Mouse (Mus musculus) kidney, postnatal 36 days (tissue): ENCODE data around the gene Ppp6r1.

Source experiments
- DNase-seq, 2 experiments: peaks; one replicate each; pipeline ENCODE4 v3.0.0; 2021 to 2022; ENCODE audit warnings: mixed read lengths in 2 of 2

The Ppp6r1 gene

DNA sequence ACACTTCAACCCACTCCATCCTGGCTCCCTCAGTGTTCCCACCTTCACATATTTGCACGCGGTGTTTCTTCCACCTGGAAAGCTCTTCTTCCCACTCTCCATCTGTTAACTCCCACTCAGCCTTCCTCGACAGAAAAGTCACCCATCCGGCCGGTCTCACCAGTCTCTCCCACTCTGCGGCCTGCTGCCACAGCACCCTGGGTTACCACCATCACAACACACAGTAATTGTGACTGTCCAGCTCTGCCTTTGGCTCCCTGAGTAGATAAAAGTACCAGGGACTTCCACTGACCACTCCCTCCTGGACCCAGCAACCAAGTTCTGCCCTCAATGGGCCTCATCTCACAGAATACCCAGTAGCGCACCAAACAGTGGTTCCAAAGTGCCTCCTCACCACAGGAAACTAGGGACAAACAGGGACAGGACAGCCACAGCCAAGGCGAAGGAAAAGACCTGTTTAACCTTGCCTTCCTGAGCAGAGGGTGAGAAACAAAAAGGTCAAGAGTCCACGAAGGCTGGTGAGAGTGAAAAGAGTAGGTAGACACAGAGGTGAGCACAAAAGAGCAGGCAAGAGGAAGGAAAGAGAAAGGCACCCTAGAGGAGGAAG lies 1.2 kb downstream of the Ppp6r1 start:
- peak; percentile 39 to 44 for DNase-seq

DNA sequence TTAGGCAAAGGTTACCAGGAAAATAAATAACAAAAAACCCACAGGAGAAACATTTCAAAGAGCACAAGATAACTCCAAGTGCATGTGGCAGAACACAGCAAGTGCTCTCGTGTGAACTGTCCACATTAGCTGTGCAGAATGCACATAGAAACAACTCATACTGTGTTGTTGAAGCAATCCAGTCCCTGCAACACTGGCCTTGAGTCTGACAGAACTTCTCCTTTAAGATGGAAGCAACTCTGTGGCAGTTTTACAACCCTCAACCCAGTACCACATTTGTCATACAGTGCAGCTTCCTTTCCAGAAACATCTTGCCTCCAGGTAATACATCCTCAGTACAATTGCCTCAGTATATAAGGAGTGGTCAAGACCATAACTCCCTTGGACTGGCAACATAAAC lies 2.0 kb downstream of the Ppp6r1 start:
- DNase-seq = no peak

DNA sequence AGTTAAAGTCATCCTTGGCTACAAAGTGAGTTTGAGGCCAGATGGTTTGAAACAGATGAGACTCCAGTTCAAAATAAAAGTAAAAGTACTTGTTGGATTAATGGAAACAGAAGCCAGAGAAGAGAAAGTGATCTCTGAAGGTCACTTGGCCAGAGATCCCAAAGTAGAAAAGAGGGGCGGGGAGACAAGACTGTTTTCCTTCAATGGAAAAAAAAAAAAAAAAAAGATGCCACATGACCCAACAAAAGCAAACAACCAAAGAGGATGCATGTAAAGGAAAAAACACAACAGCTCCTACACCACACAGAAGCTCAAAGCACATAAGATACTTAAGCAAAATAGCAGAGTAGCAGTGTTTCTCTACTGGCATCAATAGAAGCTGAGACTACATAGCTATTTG lies 2.9 kb downstream of the Ppp6r1 start:
- DNase-seq = peak in 1 of 2 experiments; percentile 29

DNA sequence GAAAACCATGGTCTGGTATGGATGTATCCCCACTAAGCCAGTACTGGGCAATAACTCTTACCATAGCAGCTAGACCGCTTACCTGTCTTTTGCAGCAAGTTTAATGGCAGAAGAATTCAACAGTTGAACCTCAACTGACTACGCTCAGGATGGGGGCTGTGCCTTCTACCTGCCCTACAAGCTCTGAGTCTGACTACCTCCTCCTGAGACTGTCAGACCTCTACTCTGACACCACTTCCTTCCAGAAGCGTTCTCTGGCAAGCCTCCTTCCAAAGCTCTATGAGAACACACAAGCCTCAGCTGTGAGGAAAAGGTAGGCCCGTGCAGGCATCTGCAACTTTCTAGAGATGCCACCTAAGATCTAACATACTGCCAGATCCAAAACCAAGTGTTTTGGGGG lies 3.4 kb downstream of the Ppp6r1 start:
- DNase-seq = no peak

GRCm38 (mm10) chr7:4654221-4654620 lies 4.6 kb downstream of the Ppp6r1 start:
- no peak for DNase-seq

DNA sequence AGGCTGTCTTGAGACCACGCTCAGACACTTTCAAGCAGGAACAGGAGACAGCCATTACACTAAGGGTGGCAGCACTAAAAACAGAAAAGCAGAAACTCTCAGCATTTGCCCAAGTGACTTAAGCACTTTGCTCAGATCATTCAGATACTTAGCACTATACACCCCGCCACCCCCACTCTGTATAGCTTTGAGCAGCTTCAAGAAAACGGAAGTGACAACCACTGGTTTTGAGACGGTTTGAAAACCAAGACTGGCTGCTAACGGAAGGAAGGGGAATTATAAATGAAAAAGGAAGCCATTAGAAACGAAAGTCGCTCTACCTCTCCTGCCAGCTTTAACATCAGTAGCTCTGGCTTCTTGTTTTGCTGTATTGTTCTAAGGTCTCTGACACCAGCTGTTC lies 5.0 kb downstream of the Ppp6r1 start:
- peak in 1 of 2 experiments; percentile 38 for DNase-seq

DNA sequence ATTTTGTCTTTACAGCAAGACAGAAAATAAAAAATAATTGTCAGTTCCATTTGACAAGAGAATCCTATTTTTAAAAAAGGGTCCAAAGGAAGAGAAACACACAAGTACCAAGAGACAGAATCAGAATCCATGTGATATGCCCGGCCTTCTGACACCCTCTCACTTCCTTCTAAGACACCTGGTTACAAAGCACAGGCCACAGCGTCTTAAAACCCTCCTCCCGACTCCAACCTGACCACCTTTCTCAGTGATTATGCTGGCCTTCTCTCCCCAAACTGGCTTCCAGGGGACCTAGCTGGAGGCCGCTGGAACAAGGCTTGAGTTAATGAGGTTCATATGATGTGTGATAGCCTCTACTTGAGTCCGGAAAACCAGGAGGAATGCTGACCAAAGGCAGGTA lies 5.5 kb downstream of the Ppp6r1 start:
- DNase-seq = no peak

DNA sequence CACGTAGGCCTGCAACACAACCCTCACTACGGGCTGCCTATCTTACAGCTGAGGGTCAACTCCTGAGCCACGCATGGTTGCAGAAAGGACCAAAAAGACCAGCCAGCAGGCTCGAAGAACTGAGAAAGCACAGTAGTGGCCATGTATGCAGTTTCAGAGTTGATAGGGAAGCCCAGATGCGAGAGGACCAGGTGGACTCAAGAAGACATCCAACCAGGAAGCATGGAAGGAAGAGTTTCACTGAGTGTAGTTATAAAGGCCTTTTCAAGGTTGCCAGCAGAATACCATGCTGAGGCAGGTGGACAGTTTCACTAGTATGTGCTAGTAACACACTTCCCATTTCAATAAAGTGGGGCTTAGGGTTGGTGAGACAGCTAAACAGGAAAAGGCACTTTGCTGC lies 6.1 kb downstream of the Ppp6r1 start:
- DNase-seq = no peak

- peak; percentile 33 to 45 for DNase-seq
These were observed 7.2 kb downstream of the Ppp6r1 start for GRCm38 (mm10) chr7:4651581-4651980.

- DNase-seq = no peak
These were observed 10.8 kb downstream of the Ppp6r1 start for GRCm38 (mm10) chr7:4647992-4648391.

GRCm38 (mm10) chr7:4647291-4647690 lies 11.5 kb downstream of the Ppp6r1 start:
- DNase-seq = no peak

DNA sequence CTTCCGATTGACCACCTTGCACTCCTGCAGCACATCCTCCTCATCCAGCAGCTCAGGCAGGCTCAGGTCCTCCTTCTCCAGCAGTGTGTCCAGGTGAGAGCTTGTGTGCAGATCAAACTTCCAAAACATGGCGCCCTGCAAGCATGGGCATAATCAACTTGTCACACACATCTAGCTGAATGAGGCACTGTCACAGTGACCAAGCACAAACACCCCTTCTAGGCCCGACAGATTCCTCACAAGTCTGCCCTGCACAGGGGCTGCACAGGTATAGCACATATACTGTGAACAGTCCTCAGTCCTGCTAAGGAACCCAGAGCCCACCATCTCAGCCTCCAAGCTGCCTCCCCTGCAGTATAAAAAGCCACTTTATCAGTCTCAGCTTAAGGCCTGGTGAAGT lies 12.0 kb downstream of the Ppp6r1 start:
- DNase-seq = no peak

DNA sequence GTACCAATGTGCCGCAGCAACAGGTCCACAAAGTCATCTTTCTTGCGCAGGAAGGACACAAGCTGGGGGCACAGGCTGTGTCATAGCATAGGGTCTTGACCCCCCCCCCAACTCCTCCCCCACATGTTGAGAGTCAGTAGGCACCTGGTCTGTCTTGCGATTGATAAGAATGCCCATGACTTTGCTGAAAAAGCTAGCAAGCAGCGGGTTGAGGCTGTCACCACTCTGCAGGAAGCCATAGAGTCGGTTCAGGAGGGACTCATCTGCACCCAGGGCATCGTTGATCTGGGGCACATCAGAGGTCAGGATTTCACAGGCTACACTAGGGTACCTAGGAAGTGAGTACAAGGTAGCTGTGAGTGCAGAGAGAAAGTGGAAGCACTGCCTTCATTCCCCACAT lies 15.6 kb downstream of the Ppp6r1 start:
- no peak for DNase-seq

GRCm38 (mm10) chr7:4641956-4642355 lies 16.9 kb downstream of the Ppp6r1 start:
- DNase-seq = no peak

DNA sequence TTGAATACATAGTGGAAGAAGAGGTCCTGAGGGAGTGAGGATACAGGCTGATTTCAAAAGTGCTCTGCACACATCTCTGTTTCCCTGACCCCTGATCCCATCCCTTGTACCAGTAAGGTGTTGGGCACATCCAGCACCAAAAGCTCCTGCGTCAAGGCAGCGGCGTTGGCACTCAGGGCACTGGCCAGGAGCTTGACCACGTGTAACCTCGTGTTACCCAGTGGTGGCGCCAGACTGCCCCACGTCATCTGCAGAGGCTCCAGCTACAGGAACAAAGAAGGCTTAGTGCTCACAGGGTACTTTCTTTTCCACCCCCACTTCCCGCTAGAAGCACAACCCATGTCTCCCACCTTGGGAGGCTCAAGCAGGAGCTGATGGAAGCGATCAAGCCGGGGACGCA lies 17.7 kb downstream of the Ppp6r1 start:
- no peak for DNase-seq

DNA sequence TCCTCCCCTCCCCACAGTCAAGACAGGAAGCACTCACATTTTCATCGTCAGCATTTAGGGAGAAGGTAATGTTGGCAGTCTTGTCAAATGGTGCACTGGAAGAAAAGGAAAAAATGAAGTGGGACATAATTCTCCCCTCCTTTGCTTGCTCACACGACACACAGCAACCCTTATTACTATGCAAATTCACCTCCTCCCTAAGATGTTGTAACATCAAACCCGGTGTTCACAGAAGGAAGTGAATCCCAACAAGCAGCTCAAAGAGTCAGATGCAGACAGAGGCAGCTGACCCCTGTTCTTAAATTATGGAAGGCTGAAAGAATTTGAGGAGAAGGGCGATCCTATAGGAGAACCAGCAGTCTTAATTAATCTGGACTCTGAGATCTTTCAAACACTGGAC lies 22.6 kb downstream of the Ppp6r1 start:
- DNase-seq = no peak

DNA sequence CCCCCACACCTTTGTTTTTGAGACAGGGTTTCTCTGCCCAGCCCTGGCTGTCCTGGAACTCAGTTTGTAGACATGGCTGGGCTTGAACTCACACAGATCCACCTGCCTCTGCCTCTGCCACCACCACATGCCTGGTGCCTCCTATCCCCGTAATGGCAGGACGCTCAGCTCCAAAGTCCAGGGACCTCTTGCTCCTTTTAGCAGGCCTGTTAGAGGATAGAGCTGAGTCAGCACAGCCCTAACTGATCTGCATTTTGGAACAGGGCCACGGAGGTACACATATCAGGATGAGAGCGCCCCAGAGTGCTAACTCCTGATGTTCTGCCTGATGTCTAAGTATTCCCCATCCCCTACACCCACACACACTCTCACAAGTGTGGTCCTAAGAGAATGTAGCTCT lies 27.8 kb downstream of the Ppp6r1 start, which contains the start of gene Tmem86b:
TSS of gene Tmem86b (minus strand) at position 392 of the 400 bp plus-strand sequence.
- peak; percentile 75 to 84 for DNase-seq

- DNase-seq = peak; percentile 49 to 70
These were observed 28.6 kb downstream of the Ppp6r1 start for GRCm38 (mm10) chr7:4630198-4630597.

DNA sequence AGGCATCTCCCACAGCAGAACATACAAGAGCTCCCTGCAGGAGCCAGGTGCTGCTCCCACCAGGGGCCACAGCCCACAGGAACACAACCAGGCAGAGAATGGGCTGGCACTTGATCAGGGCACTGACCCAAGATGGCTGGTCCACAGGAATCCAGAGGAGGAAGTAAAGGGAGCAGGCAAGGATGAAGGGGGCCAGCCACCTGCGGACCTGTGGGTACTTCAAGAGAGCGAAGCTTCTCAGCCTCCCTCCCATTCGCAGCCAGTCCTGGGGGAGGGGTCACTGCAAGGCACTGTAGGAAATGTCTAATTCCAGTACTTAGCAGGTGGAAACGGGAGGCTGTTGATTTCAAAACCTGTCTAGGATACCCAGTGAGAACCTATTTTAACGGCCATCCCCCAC lies 29.2 kb downstream of the Ppp6r1 start:
- DNase-seq = no peak

DNA sequence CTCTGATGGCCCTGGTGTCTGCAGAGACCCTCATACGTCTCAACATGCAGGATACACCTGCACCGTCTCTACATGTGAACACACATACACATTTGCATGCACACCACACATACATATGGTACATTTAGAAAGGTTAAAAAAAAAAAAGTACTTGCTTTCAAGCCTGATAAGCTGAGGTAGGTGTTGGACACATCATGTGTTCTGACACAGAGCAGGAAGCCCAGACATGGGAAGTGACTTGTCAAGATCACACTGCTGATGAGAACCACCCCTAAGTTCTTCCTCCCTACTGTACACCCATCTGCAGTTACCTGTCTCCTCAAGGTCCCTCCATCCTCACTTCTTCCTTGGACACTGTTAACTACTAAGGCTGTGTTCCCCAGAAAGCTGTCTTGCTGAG lies 32.9 kb downstream of the Ppp6r1 start:
- no peak for DNase-seq

DNA sequence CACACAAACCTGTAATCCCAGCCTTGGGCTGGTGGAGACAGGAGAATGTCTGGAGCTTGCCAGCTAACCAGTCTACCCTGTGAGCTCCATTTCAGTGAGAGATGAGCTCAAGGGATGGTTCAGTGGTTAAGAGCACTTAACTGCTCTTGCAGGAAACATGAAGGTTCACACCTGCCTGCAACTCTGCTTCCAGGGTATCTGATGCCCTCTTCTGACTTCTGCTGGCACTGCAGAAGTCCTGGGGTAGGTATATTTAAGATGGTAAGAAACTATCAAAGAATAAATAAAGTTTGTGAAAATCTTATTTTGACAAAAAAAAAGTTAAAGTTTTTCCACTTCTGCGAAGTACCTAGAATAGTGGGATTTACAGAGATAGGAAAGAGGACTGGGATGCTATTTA lies 34.5 kb downstream of the Ppp6r1 start:
- DNase-seq = peak; percentile 12 to 49

DNA sequence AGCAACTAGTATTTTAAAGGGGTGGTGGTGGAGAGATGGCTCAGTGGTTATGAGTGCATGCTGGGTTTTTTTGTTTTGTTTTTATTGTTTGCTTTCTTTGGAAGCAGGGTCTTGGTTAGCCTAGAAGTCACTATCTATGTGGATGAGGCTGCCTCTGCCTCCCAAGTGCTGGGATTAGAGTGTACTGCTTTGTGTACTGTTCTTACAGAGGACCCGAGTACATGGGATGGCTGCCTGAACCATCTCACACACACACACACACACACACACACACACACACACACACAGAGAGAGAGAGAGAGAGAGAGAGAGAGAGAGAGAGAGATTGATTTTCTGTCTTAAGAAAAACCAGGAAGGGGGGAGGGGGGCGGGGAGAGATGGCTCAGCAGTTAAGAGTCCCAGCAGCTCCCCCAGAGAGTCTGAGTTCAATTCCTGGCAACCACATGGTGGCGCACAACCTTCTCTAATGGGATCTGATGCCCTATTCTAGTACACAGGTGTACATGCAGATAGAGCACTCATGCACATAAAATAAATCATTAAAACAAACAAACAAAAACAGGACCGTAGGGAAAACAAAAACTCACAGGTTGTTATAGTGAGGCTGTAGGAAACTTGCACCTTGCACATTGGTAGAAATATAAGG lies 35.2 kb downstream of the Ppp6r1 start:
- peak; percentile 62 to 83 for DNase-seq

GRCm38 (mm10) chr7:4619979-4620378 lies 38.8 kb downstream of the Ppp6r1 start:
- peak; percentile 27 to 79 for DNase-seq

- peak; percentile 48 to 49 for DNase-seq
These were observed 44.9 kb downstream of the Ppp6r1 start for GRCm38 (mm10) chr7:4613740-4614403.
